Mouse (Mus musculus) intestine, postnatal 0 days (tissue): ENCODE results near the gene Galntl5. TPM values are rescaled to one million over a fixed set of nuclear protein-coding genes. Genes with fewer than 3 reads are reported as not detected.

ENCODE experiments used
- ATAC-seq: fragments of 200-750 bp; cut with Nextera tagmentation; 2 replicates; pipeline ENCODE4 v1.8.0; 2017; ENCODE audit warnings: mild to moderate bottlenecking, moderate TSS enrichment, moderate library complexity
- H3K27ac ChIP-seq: fragments of 300-500 bp; sonication (generic); 2 replicates; pipeline ENCODE4 v1.5.1; 2014; ENCODE audit warnings: mild to moderate bottlenecking, low read depth, low read length, moderate library complexity
- H3K27me3 ChIP-seq: fragments of 300-500 bp; sonication (generic); replicated peaks from 2 replicates; pipeline ENCODE4 v1.6.1; 2014; ENCODE audit warnings: low read length, mixed read lengths; ENCODE audit not compliant: control insufficient read depth, insufficient read depth
- H3K36me3 ChIP-seq: fragments of 300-500 bp; sonication (generic); 2 replicates; pipeline ENCODE4 v1.6.1; 2014; ENCODE audit warnings: mild to moderate bottlenecking, moderate library complexity; ENCODE audit not compliant: control insufficient read depth, insufficient read depth
- H3K4me1 ChIP-seq: fragments of 300-500 bp; sonication (generic); replicated peaks from 2 replicates; pipeline ENCODE4 v1.6.1; 2014; ENCODE audit warnings: antibody characterized with exemption, low read length, mixed read lengths; ENCODE audit not compliant: control insufficient read depth, insufficient read depth
- H3K4me2 ChIP-seq: fragments of 300-500 bp; sonication (generic); replicated peaks from 2 replicates; pipeline ENCODE4 v1.6.1; 2014; ENCODE audit warnings: low read depth, mild to moderate bottlenecking, moderate library complexity
- H3K4me3 ChIP-seq: fragments of 300-500 bp; sonication (generic); 2 replicates; pipeline ENCODE4 v1.5.1; 2014; ENCODE audit warnings: low read depth, low read length
- H3K9ac ChIP-seq: fragments of 300-500 bp; sonication (generic); 2 replicates; pipeline ENCODE4 v1.6.1; 2014; ENCODE audit warnings: mild to moderate bottlenecking, low read depth, low read length
- H3K9me3 ChIP-seq: fragments of 300-500 bp; sonication (generic); 2 replicates; pipeline ENCODE4 v1.6.1; 2016; ENCODE audit warnings: mixed run types; ENCODE audit not compliant: control insufficient read depth
- CTCF ChIP-seq: sonication (generic); IDR thresholded peaks from 2 replicates; pipeline ENCODE4 v1.5.1; 2016; ENCODE audit warnings: low read depth, mild to moderate bottlenecking, control low read depth, antibody characterized with exemption, moderate library complexity
- WGBS: fragments of 180-500 bp; shearing (Covaris S2); extraction: QIAGEN DNeasy Blood & Tissue Kit; methylation state at CpG from one replicate; pipeline ENCODE4 v1.1.7; 2014; 5-methylcytosine and 5-hydroxymethylcytosine counted together
- polyA plus RNA-seq: library from polyadenylated mRNA; unstranded; fragments of >200 nt; fragmentation: Nextera tagmentation; extraction: Ambion mirVana; gene quantifications from 2 replicates; pipeline ENCODE4 v1.2.1, GENCODE M21; 2015

Gene Galntl5
- not detected in 2 replicates for polyA plus RNA-seq

- no peaks in the 10 kb centered on the region for H3K9me3 ChIP-seq
- no peak within 1 kb of the TSS for H3K4me3 ChIP-seq
- H3K27ac ChIP-seq: no peak within 1 kb of the TSS
- H3K27me3 ChIP-seq: no peaks in the 10 kb centered on the region
- no peak within 1 kb of the TSS for H3K4me2 ChIP-seq
- H3K9ac ChIP-seq: no peak within 1 kb of the TSS
- 86% methylated on average over 1 of the region's 1 CpGs for WGBS
- H3K4me1 ChIP-seq: no peaks in the 10 kb centered on the region
- no peaks in the 10 kb centered on the region for H3K36me3 ChIP-seq
- no peak for ATAC-seq
- no peak for TF ChIP-seq CTCF
Observed at GRCm38 (mm10) chr5:25181004-25181531, at the start of gene Galntl5. TSS of gene Galntl5 (plus strand) at chr5:25181460.

GRCm38 (mm10) chr5:25146705-25147104 is 34.6 kb upstream of the Galntl5 start:
- no peaks in the 10 kb centered on the region for H3K27me3 ChIP-seq
- peak; percentile 31; the same call in 1 of the 2 replicates for ATAC-seq
- WGBS: 47% methylated on average over 7 of the region's 7 CpGs

GRCm38 (mm10) chr5:25149331-25149965 is 31.8 kb upstream of the Galntl5 start:
- Histone ChIP-seq H3K9me3 (no peaks in the 10 kb centered on the region), H3K4me2 (no peak overlapping the region), H3K4me1 (no peaks in the 10 kb centered on the region), H3K27me3 (no peaks in the 10 kb centered on the region), H3K27ac (no peak overlapping the region), H3K36me3 (no peaks in the 10 kb centered on the region), H3K9ac (no peak overlapping the region), H3K4me3 (no peak overlapping the region)
- no peak for TF ChIP-seq CTCF
- WGBS: 71% methylated on average over 2 of the region's 2 CpGs
- no peak for ATAC-seq

More at GRCm38 (mm10) chr5:25146705-25147104, 34.6 kb upstream of the Galntl5 start:
- TF ChIP-seq CTCF: no peak
- no peaks in the 10 kb centered on the region for H3K36me3 ChIP-seq
- no peak overlapping the region for H3K9ac ChIP-seq
- no peaks in the 10 kb centered on the region for H3K4me1 ChIP-seq
- H3K27ac ChIP-seq: no peak overlapping the region
- no peaks in the 10 kb centered on the region for H3K9me3 ChIP-seq
- no peak overlapping the region for H3K4me3 ChIP-seq
- no peak overlapping the region for H3K4me2 ChIP-seq

- ATAC-seq: no peak
- Histone ChIP-seq H3K36me3 (no peaks in the 10 kb centered on the region), H3K9ac (no peak overlapping the region), H3K9me3 (no peaks in the 10 kb centered on the region), H3K4me2 (no peak overlapping the region), H3K4me3 (no peak overlapping the region), H3K27ac (no peak overlapping the region), H3K4me1 (no peaks in the 10 kb centered on the region), H3K27me3 (no peaks in the 10 kb centered on the region)
- no peak for TF ChIP-seq CTCF
- WGBS: 74% methylated on average over 2 of the region's 2 CpGs
Observed at GRCm38 (mm10) chr5:25153491-25153890, 27.8 kb upstream of the Galntl5 start.

- Histone ChIP-seq H3K4me2 (no peak overlapping the region), H3K27me3 (no peaks in the 10 kb centered on the region), H3K36me3 (no peaks in the 10 kb centered on the region), H3K27ac (no peak overlapping the region), H3K9me3 (no peaks in the 10 kb centered on the region), H3K4me3 (no peak overlapping the region), H3K9ac (no peak overlapping the region), H3K4me1 (no peaks in the 10 kb centered on the region)
- TF ChIP-seq CTCF: no peak
- no peak for ATAC-seq
- 59% methylated on average over 3 of the region's 3 CpGs for WGBS
Observed at GRCm38 (mm10) chr5:25153996-25154395, 27.3 kb upstream of the Galntl5 start.

GRCm38 (mm10) chr5:25154823-25155222 is 26.4 kb upstream of the Galntl5 start:
- Histone ChIP-seq H3K4me3 (no peak overlapping the region), H3K9me3 (no peaks in the 10 kb centered on the region), H3K27me3 (no peaks in the 10 kb centered on the region), H3K4me2 (no peak overlapping the region), H3K27ac (no peak overlapping the region), H3K9ac (no peak overlapping the region), H3K36me3 (no peaks in the 10 kb centered on the region), H3K4me1 (no peaks in the 10 kb centered on the region)
- WGBS: 85% methylated on average over 4 of the region's 4 CpGs
- no peak for ATAC-seq
- no peak for TF ChIP-seq CTCF
